17 mouse cellular contexts compared by ENCODE assay signal in genomic region chr9:79796461-79797135, GRCm38 (mm10). TPM values are rescaled to one million over a fixed set of nuclear protein-coding genes. Genes with fewer than 3 reads are reported as not detected.
DNase-seq lines count a peak whose midpoint lies in the region; ATAC-seq and TF ChIP-seq lines count a peak whose summit lies in the region.
"Had no signal": no experiment of that assay in that cellular context is flagged by ENCODE, and none has a peak within 500 bp of the region (broad histone marks: within the 10 kb centered on the region; RNA-seq: fewer than 3 reads in every experiment).

No protein-coding gene starts in this region.

- WGBS in lung, adult 2 months, result 43% methylated on average over 7 of the region's 7 CpGs

- no peak for ATAC-seq in cerebellum, adult (ENCODE audit: insufficient number of reproducible peaks, low FRiP score, low TSS enrichment)
- ATAC-seq: intestine, postnatal 0 days had no signal

- TF ChIP-seq CTCF in lung, adult 2 months (IDR thresholded peaks at IDR 0.05; ENCODE audit: insufficient read depth, low read length), result no peak
- TF ChIP-seq CTCF in brain, embryonic 14.5 days (IDR thresholded peaks at IDR 0.05; ENCODE audit: borderline replicate concordance, extremely low read depth, insufficient read depth, insufficient read length), result no peak

- TF ChIP-seq POLR2A in lung, adult 2 months (IDR thresholded peaks at IDR 0.05; ENCODE audit: borderline replicate concordance, extremely low read depth, low read depth, low read length), result no peak
- TF ChIP-seq POLR2A in brain, embryonic 14.5 days (IDR thresholded peaks at IDR 0.05; ENCODE audit: borderline replicate concordance, extremely low read depth, insufficient read depth, insufficient read length, poor library complexity, severe bottlenecking), result no peak

- DNase-seq in kidney, adult 11 months, result peak; percentile 59
- no peak for DNase-seq in kidney, postnatal 10 days
- DNase-seq in lung, adult 18-20 months, result peak; percentile 24 to 48
- no peak for DNase-seq in lung, adult 2 months
- DNase-seq in brain, embryonic 14.5 days (ENCODE audit: low read depth), result peak; percentile 33
- DNase-seq in kidney, postnatal 25 days, result peak; percentile 29 to 67
- DNase-seq in cerebellum, adult 11 months, result no peak
- DNase-seq: adrenal gland, postnatal 10 days; cerebellum, adult 9-10 months; layer of hippocampus, postnatal 36 days; thymus, postnatal 14 days had no signal

- H3K4me3 ChIP-seq in lung, adult 2 months (replicated peaks; ENCODE audit: extremely low read depth, low read depth, low read length), result no peak overlapping the region
- H3K4me3 ChIP-seq: forebrain, embryonic 10.5 days; hindbrain, embryonic 12.5 days; limb, embryonic 12.5 days; midbrain, embryonic 12.5 days had no signal

- no peaks in the 10 kb centered on the region for H3K4me1 ChIP-seq in lung, adult 2 months (ENCODE audit: control insufficient read depth, insufficient read depth, low read length)

RNA-seq across cellular contexts. Expression of gene Tmem30a, which starts 3.3 kb away (rescaled TPM):
- polyA plus RNA-seq in lung, adult 2 months (2012; rRNA removed), result 62.8 and 82.3 TPM in 2 replicates
- polyA plus RNA-seq in brain, embryonic 14.5 days (2012; rRNA removed), result 35.0 and 53.3 TPM in 2 replicates

RNA-seq across cellular contexts. Expression of gene Cox7a2, which starts 36.9 kb away (rescaled TPM):
- polyA plus RNA-seq in lung, adult 2 months (2012; rRNA removed), result 76.1 and 102 TPM in 2 replicates
- 446 and 566 TPM in 2 replicates for polyA plus RNA-seq in brain, embryonic 14.5 days (2012; rRNA removed)

Comparison
In these comparisons a context has a peak if more than half of its experiments do, and no peak if none do; other contexts are left out.
1. DNase-seq: peak in kidney, adult 11 months (single experiment), lung, adult 18-20 months (2 of 2), brain, embryonic 14.5 days (single experiment) and kidney, postnatal 25 days (2 of 2); none in kidney, postnatal 10 days (single experiment), lung, adult 2 months (single experiment) and cerebellum, adult 11 months (single experiment).